Mouse (Mus musculus) intestine, postnatal 0 days (tissue): ENCODE results near the gene Cfap52. TPM values are rescaled to one million over a fixed set of nuclear protein-coding genes. Genes with fewer than 3 reads are reported as not detected.

Experiments
- ATAC-seq: fragments of 200-750 bp; cut with Nextera tagmentation; 2 replicates; pipeline ENCODE4 v1.8.0; 2017; ENCODE audit warnings: mild to moderate bottlenecking, moderate TSS enrichment, moderate library complexity
- H3K27ac ChIP-seq: fragments of 300-500 bp; sonication (generic); 2 replicates; pipeline ENCODE4 v1.5.1; 2014; ENCODE audit warnings: mild to moderate bottlenecking, low read depth, low read length, moderate library complexity
- H3K27me3 ChIP-seq: fragments of 300-500 bp; sonication (generic); replicated peaks from 2 replicates; pipeline ENCODE4 v1.6.1; 2014; ENCODE audit warnings: low read length, mixed read lengths; ENCODE audit not compliant: control insufficient read depth, insufficient read depth
- H3K36me3 ChIP-seq: fragments of 300-500 bp; sonication (generic); 2 replicates; pipeline ENCODE4 v1.6.1; 2014; ENCODE audit warnings: mild to moderate bottlenecking, moderate library complexity; ENCODE audit not compliant: control insufficient read depth, insufficient read depth
- H3K4me1 ChIP-seq: fragments of 300-500 bp; sonication (generic); replicated peaks from 2 replicates; pipeline ENCODE4 v1.6.1; 2014; ENCODE audit warnings: antibody characterized with exemption, low read length, mixed read lengths; ENCODE audit not compliant: control insufficient read depth, insufficient read depth
- H3K4me2 ChIP-seq: fragments of 300-500 bp; sonication (generic); replicated peaks from 2 replicates; pipeline ENCODE4 v1.6.1; 2014; ENCODE audit warnings: low read depth, mild to moderate bottlenecking, moderate library complexity
- H3K4me3 ChIP-seq: fragments of 300-500 bp; sonication (generic); 2 replicates; pipeline ENCODE4 v1.5.1; 2014; ENCODE audit warnings: low read depth, low read length
- H3K9ac ChIP-seq: fragments of 300-500 bp; sonication (generic); 2 replicates; pipeline ENCODE4 v1.6.1; 2014; ENCODE audit warnings: mild to moderate bottlenecking, low read depth, low read length
- H3K9me3 ChIP-seq: fragments of 300-500 bp; sonication (generic); 2 replicates; pipeline ENCODE4 v1.6.1; 2016; ENCODE audit warnings: mixed run types; ENCODE audit not compliant: control insufficient read depth
- CTCF ChIP-seq: sonication (generic); IDR thresholded peaks from 2 replicates; pipeline ENCODE4 v1.5.1; 2016; ENCODE audit warnings: low read depth, mild to moderate bottlenecking, control low read depth, antibody characterized with exemption, moderate library complexity
- WGBS: fragments of 180-500 bp; shearing (Covaris S2); extraction: QIAGEN DNeasy Blood & Tissue Kit; methylation state at CpG from one replicate; pipeline ENCODE4 v1.1.7; 2014; 5-methylcytosine and 5-hydroxymethylcytosine counted together
- polyA plus RNA-seq: library from polyadenylated mRNA; unstranded; fragments of >200 nt; fragmentation: Nextera tagmentation; extraction: Ambion mirVana; gene quantifications from 2 replicates; pipeline ENCODE4 v1.2.1, GENCODE M21; 2015

The Cfap52 gene
- polyA plus RNA-seq, 1 experiment from 2014 or later: 1.4 TPM

GRCm38 (mm10) chr11:67949475-67949874 is 16.0 kb downstream of the Cfap52 start:
- 88% methylated on average over 9 of the region's 9 CpGs for WGBS
- Histone ChIP-seq H3K4me3 (no peak overlapping the region), H3K9me3 (no peaks in the 10 kb centered on the region), H3K36me3 (no peaks in the 10 kb centered on the region), H3K27me3 (no peaks in the 10 kb centered on the region), H3K4me2 (no peak overlapping the region), H3K4me1 (no peaks in the 10 kb centered on the region), H3K9ac (no peak overlapping the region), H3K27ac (no peak overlapping the region)
- no peak for ATAC-seq
- no peak for TF ChIP-seq CTCF

GRCm38 (mm10) chr11:67948229-67948628 is 17.2 kb downstream of the Cfap52 start:
- Histone ChIP-seq H3K9ac (no peak overlapping the region), H3K36me3 (no peaks in the 10 kb centered on the region), H3K9me3 (no peaks in the 10 kb centered on the region), H3K4me1 (no peaks in the 10 kb centered on the region), H3K4me2 (no peak overlapping the region), H3K27ac (no peak overlapping the region), H3K4me3 (no peak overlapping the region), H3K27me3 (no peaks in the 10 kb centered on the region)
- 41% methylated on average over 3 of the region's 3 CpGs for WGBS
- ATAC-seq: no peak
- TF ChIP-seq CTCF: no peak

GRCm38 (mm10) chr11:67932156-67932555 is 33.3 kb downstream of the Cfap52 start:
- no peak for TF ChIP-seq CTCF
- Histone ChIP-seq H3K9ac (no peak overlapping the region), H3K27ac (no peak overlapping the region), H3K4me2 (no peak overlapping the region), H3K36me3 (no peaks in the 10 kb centered on the region), H3K4me3 (no peak overlapping the region), H3K4me1 (no peaks in the 10 kb centered on the region), H3K27me3 (no peaks in the 10 kb centered on the region), H3K9me3 (no peaks in the 10 kb centered on the region)
- WGBS: 82% methylated on average over 3 of the region's 3 CpGs
- ATAC-seq: no peak

- Histone ChIP-seq H3K27ac (peak overlapping the region; percentile 9; the same call in 1 of the 2 replicates), H3K36me3 (no peaks in the 10 kb centered on the region), H3K4me3 (no peak overlapping the region), H3K4me1 (0 out of 2 replicates have a peak, but pooled peaks cover 2% of the 10 kb centered on the region), H3K9me3 (no peaks in the 10 kb centered on the region), H3K9ac (no peak overlapping the region), H3K4me2 (no peak overlapping the region; the same call in 1 of the 2 replicates), H3K27me3 (no peaks in the 10 kb centered on the region)
- ATAC-seq: no peak
- no peak for TF ChIP-seq CTCF
- WGBS: 19% methylated on average over 13 of the region's 15 CpGs
Measured at GRCm38 (mm10) chr11:67926348-67927055, 38.9 kb downstream of the Cfap52 start.

- peak; percentile 56 for ATAC-seq
- Histone ChIP-seq H3K4me3 (no peak overlapping the region), H3K27ac (peak overlapping the region; percentile 83), H3K36me3 (no peaks in the 10 kb centered on the region), H3K9ac (no peak overlapping the region), H3K4me2 (peak overlapping the region; percentile 25; the same call in 1 of the 2 replicates), H3K4me1 (0 out of 2 replicates have a peak, but pooled peaks cover 2% of the 10 kb centered on the region), H3K27me3 (no peaks in the 10 kb centered on the region), H3K9me3 (no peaks in the 10 kb centered on the region)
- TF ChIP-seq CTCF: peak; percentile 53
- WGBS: 45% methylated on average over 13 of the region's 13 CpGs
Measured at GRCm38 (mm10) chr11:67925000-67925399, 40.5 kb downstream of the Cfap52 start.

- TF ChIP-seq CTCF: peak; percentile 65
- no peak for ATAC-seq
- WGBS: 78% methylated on average over 5 of the region's 5 CpGs
- Histone ChIP-seq H3K9me3 (no peaks in the 10 kb centered on the region), H3K9ac (no peak overlapping the region), H3K36me3 (no peaks in the 10 kb centered on the region), H3K4me2 (peak overlapping the region; percentile 99), H3K4me1 (0 out of 2 replicates have a peak, but pooled peaks cover 2% of the 10 kb centered on the region), H3K27me3 (no peaks in the 10 kb centered on the region), H3K27ac (peak overlapping the region; percentile 97), H3K4me3 (no peak overlapping the region)
Measured at GRCm38 (mm10) chr11:67923720-67924119, 41.7 kb downstream of the Cfap52 start.
